Mouse (Mus musculus): ENCODE measurements around the gene Rhox3e. TPM values are rescaled to one million over a fixed set of nuclear protein-coding genes. Genes with fewer than 3 reads are reported as not detected.

Rhox3e gene
- not detected for polyA plus RNA-seq (2017; shearing (Covaris generic))

DNA sequence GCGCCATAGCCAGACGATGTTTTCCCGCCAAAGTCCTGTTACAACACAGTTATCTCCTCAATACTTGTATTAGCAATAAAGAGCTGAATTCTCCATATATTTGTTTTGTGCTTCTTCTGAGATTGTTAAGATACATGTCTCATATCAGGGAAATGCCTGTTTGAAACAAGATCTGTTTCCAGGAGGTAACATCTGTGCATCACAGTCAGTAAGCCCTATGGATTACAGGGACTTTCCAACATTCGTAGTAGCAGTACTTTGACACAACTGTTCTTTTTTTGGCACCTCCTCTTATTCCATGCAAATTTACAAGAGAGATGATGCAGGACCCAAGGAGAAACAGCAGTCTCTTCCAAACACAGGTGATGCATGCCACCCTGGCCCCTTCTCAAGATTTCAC, at the start of gene Rhox3e:
Rhox3e (plus strand) TSS at position 301 of the 400 bp plus-strand sequence.

DNA sequence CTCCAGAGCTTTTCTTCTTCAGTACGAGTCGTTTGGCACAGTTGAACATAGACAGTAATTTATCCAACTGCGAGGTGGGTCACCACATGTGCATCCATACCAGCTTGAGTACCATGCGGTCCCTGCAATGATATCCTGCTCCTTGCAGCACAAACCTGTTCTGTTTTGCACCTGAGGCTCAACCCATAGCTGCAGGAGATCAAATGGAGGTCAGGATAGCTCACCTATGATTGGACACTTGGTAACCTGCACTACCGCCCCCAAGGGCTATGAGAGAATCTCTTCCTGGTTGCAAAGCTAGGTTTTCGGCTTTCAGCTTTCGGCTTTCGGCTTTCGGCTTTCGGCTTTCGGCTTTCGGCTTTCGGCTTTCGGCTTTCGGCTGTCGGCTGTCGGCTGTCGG, 27.8 kb upstream of the Rhox3e start, which contains the start of gene Rhox4d:
Rhox4d (plus strand) TSS at position 301 of the 400 bp plus-strand sequence.

DNA sequence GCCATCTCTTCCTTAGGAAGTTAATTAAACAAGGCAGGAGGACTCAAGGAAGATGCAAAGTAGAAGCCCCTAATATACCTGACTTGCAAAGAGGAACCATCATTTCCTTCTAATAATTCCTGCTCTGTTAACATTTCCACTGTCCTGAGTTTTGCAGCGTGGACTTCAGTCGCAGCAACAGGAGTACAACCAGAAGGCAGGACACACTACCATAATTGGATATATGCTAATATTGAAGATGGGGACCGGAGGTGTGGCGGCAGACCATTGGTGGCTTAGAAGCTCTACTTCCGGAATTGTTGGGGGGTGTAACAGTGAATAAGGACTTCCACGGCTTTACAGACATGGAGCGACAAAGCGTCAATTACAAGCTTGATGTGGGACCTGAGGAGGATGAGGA, 11.7 kb upstream of the Rhox3e start, which contains the start of gene Rhox2e:
Rhox2e (plus strand) TSS at position 301 of the 400 bp plus-strand sequence.

DNA sequence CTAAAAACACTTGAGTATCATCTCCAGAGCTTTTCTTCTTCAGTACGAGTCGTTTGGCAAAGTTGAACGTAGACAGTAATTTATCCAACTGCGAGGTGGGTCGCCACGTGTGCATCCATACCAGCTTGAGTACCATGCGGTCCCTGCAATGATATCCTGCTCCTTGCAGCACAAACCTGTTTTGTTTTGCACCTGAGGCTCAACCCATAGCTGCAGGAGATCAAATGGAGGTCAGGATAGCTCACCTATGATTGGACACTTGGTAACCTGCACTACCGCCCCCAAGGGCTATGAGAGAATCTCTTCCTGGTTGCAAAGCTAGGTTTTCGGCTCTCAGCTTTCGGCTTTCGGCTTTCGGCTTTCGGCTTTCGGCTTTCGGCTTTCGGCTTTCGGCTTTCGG, 15.3 kb downstream of the Rhox3e start, which contains the start of gene Rhox4e:
Rhox4e (plus strand) TSS at position 301 of the 400 bp plus-strand sequence.

DNA sequence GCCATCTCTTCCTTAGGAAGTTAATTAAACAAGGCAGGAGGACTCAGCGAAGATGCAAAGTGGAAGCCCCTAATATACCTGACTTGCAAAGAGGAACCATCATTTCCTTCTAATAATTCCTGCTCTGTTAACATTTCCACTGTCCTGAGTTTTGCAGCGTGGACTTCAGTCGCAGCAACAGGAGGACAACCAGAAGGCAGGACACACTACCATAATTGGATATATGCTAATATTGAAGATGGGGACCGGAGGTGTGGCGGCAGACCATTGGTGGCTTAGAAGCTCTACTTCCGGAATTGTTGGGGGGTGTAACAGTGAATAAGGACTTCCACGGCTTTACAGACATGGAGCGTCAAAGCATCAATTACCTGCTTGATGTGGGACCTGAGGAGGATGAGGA, 29.3 kb downstream of the Rhox3e start, which contains the start of gene Rhox2f:
Rhox2f (plus strand) TSS at position 301 of the 400 bp plus-strand sequence.

DNA sequence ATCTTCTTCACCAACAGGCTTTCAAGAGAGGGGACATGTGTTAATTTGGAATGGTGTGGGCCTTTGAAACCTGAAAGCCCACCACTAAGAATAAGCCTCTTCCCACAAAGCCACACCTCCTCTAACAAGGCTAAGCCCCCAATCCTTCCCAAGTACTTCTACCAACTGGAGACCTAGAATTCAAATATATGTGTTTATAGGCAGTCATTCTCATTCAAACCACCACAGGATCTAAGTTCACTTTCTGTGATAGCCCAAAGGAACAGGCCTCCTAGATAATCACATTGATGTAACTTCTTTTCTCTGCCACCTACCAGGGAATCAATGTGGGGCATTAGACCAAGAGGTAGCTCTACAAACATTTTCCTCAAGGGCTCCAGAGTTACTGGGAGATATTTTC, 38.9 kb downstream of the Rhox3e start, which contains the start of gene Rhox3f:
Rhox3f (plus strand) TSS at position 301 of the 400 bp plus-strand sequence.

Other genes with a start within 250 kb of the Rhox3e start
- gene Rhox3a2, start 162.0 kb upstream of the Rhox3e start, polyA plus RNA-seq (2017; shearing (Covaris generic)), result not detected
- gene Rhox4a2, start 151.2 kb upstream of the Rhox3e start, polyA plus RNA-seq (2017; shearing (Covaris generic)), result not detected
- not detected for gene Rhox2b, start 130.0 kb upstream of the Rhox3e start, polyA plus RNA-seq (2017; shearing (Covaris generic))
- not detected for gene Rhox4b, start 109.5 kb upstream of the Rhox3e start, polyA plus RNA-seq (2017; shearing (Covaris generic))
- not detected for gene Rhox2c, start 88.3 kb upstream of the Rhox3e start, polyA plus RNA-seq (2017; shearing (Covaris generic))
- not detected for gene Rhox3c, start 83.4 kb upstream of the Rhox3e start, polyA plus RNA-seq (2017; shearing (Covaris generic))
- gene Rhox4c, start 61.7 kb upstream of the Rhox3e start, polyA plus RNA-seq (2017; shearing (Covaris generic)), result 0.39 TPM
- gene Rhox2d, start 48.6 kb upstream of the Rhox3e start, polyA plus RNA-seq (2017; shearing (Covaris generic)), result not detected
- gene Rhox4d, start 27.7 kb upstream of the Rhox3e start, polyA plus RNA-seq (2017; shearing (Covaris generic)), result 0.60 TPM
- gene Rhox2e, start 11.6 kb upstream of the Rhox3e start, polyA plus RNA-seq (2017; shearing (Covaris generic)), result not detected
- not detected for gene Rhox4e, start 15.4 kb downstream of the Rhox3e start, polyA plus RNA-seq (2017; shearing (Covaris generic))
- 0.84 TPM for gene Rhox2f, start 29.4 kb downstream of the Rhox3e start, polyA plus RNA-seq (2017; shearing (Covaris generic))
- not detected for gene Rhox3f, start 39.0 kb downstream of the Rhox3e start, polyA plus RNA-seq (2017; shearing (Covaris generic))
- not detected for gene Rhox4f, start 65.7 kb downstream of the Rhox3e start, polyA plus RNA-seq (2017; shearing (Covaris generic))
- not detected for gene Rhox3g, start 86.6 kb downstream of the Rhox3e start, polyA plus RNA-seq (2017; shearing (Covaris generic))
- gene Rhox2g, start 101.5 kb downstream of the Rhox3e start, polyA plus RNA-seq (2017; shearing (Covaris generic)), result not detected
- not detected for gene Rhox4g, start 109.3 kb downstream of the Rhox3e start, polyA plus RNA-seq (2017; shearing (Covaris generic))
- not detected for gene Rhox3h, start 126.7 kb downstream of the Rhox3e start, polyA plus RNA-seq (2017; shearing (Covaris generic))
- gene Rhox2h, start 131.3 kb downstream of the Rhox3e start, polyA plus RNA-seq (2017; shearing (Covaris generic)), result not detected

All from effector memory CD4-positive, alpha-beta T cell, adult 7 months (primary cell).